Mouse (Mus musculus): ENCODE measurements around the gene Akain1. TPM values are rescaled to one million over a fixed set of nuclear protein-coding genes. Genes with fewer than 3 reads are reported as not detected.

Akain1 gene
- polyA plus RNA-seq, 1 experiment: not detected

GRCm38 (mm10) chr17:69475423-69475822 lies 36.3 kb downstream of the Akain1 start:
- DNase-seq (ENCODE audit: low read depth in 1 of 2, low spot score in 2 of 2): peak in 1 of 2 experiments; percentile 19
- Histone ChIP-seq H3K4me1 (ENCODE audit: control insufficient read depth, insufficient read depth, insufficient read length) (peaks cover 4% of the 10 kb centered on the region; the same call in 1 of the 2 replicates), H3K27ac (ENCODE audit: insufficient read depth, low read length) (no peak overlapping the region), H3K4me3 (ENCODE audit: extremely low read depth, insufficient read depth, insufficient read length) (peak overlapping the region; percentile 21; the same call in 1 of the 2 replicates), H3K27me3 (ENCODE audit: control insufficient read depth, insufficient read depth, low read length) (no peaks in the 10 kb centered on the region), H3K36me3 (ENCODE audit: control insufficient read depth, insufficient read depth, low read length) (no peaks in the 10 kb centered on the region)
- TF ChIP-seq POLR2A (IDR thresholded peaks at IDR 0.05; ENCODE audit: low read depth, low read length): no peak
- TF ChIP-seq CTCF (IDR thresholded peaks at IDR 0.05; ENCODE audit: extremely low read depth, insufficient read depth, insufficient read length, insufficient replicate concordance): peak; percentile 61
- WGBS: 3% methylated on average over 20 of the region's 20 CpGs

- no peak overlapping the region for H3K4me3 ChIP-seq (ENCODE audit: extremely low read depth, insufficient read depth, insufficient read length)
- no peak for TF ChIP-seq POLR2A (IDR thresholded peaks at IDR 0.05; ENCODE audit: low read depth, low read length)
- TF ChIP-seq CTCF (IDR thresholded peaks at IDR 0.05; ENCODE audit: extremely low read depth, insufficient read depth, insufficient read length, insufficient replicate concordance): no peak
- 50% methylated on average over 2 of the region's 2 CpGs for WGBS
- DNase-seq (ENCODE audit: low read depth in 1 of 2, low spot score in 2 of 2): no peak
- H3K36me3 ChIP-seq (ENCODE audit: control insufficient read depth, insufficient read depth, low read length): no peaks in the 10 kb centered on the region
- no peaks in the 10 kb centered on the region for H3K27me3 ChIP-seq (ENCODE audit: control insufficient read depth, insufficient read depth, low read length)
- peaks cover 4% of the 10 kb centered on the region; the same call in 1 of the 2 replicates for H3K4me1 ChIP-seq (ENCODE audit: control insufficient read depth, insufficient read depth, insufficient read length)
- H3K27ac ChIP-seq (ENCODE audit: insufficient read depth, low read length): no peak overlapping the region
These were observed 38.4 kb downstream of the Akain1 start for GRCm38 (mm10) chr17:69477526-69477925.

- peaks cover 4% of the 10 kb centered on the region; the same call in 1 of the 2 replicates for H3K4me1 ChIP-seq (ENCODE audit: control insufficient read depth, insufficient read depth, insufficient read length)
- TF ChIP-seq POLR2A (IDR thresholded peaks at IDR 0.05; ENCODE audit: low read depth, low read length) (no peak), CTCF (IDR thresholded peaks at IDR 0.05; ENCODE audit: extremely low read depth, insufficient read depth, insufficient read length, insufficient replicate concordance) (no peak)
- no peaks in the 10 kb centered on the region for H3K27me3 ChIP-seq (ENCODE audit: control insufficient read depth, insufficient read depth, low read length)
- no peak overlapping the region for H3K27ac ChIP-seq (ENCODE audit: insufficient read depth, low read length)
- no peak for DNase-seq (ENCODE audit: low read depth in 1 of 2, low spot score in 2 of 2)
- 84% methylated on average over 4 of the region's 4 CpGs for WGBS
- no peak overlapping the region for H3K4me3 ChIP-seq (ENCODE audit: extremely low read depth, insufficient read depth, insufficient read length)
- no peaks in the 10 kb centered on the region for H3K36me3 ChIP-seq (ENCODE audit: control insufficient read depth, insufficient read depth, low read length)
These were observed 40.1 kb downstream of the Akain1 start for GRCm38 (mm10) chr17:69479261-69479660.

GRCm38 (mm10) chr17:69487116-69487515 lies 48.0 kb downstream of the Akain1 start:
- no peak overlapping the region for H3K4me3 ChIP-seq (ENCODE audit: extremely low read depth, insufficient read depth, insufficient read length)

GRCm38 (mm10) chr17:69487884-69488283 lies 48.8 kb downstream of the Akain1 start:
- Histone ChIP-seq H3K36me3 (ENCODE audit: control insufficient read depth, insufficient read depth, low read length) (no peaks in the 10 kb centered on the region), H3K27me3 (ENCODE audit: control insufficient read depth, insufficient read depth, low read length) (no peaks in the 10 kb centered on the region), H3K4me1 (ENCODE audit: control insufficient read depth, insufficient read depth, insufficient read length) (no peaks in the 10 kb centered on the region), H3K4me3 (ENCODE audit: extremely low read depth, insufficient read depth, insufficient read length) (no peak overlapping the region), H3K27ac (ENCODE audit: insufficient read depth, low read length) (no peak overlapping the region)
- no peak for TF ChIP-seq CTCF (IDR thresholded peaks at IDR 0.05; ENCODE audit: extremely low read depth, insufficient read depth, insufficient read length, insufficient replicate concordance)
- TF ChIP-seq POLR2A (IDR thresholded peaks at IDR 0.05; ENCODE audit: low read depth, low read length): no peak
- no peak for DNase-seq (ENCODE audit: low read depth in 1 of 2, low spot score in 2 of 2)
- 89% methylated on average over 6 of the region's 6 CpGs for WGBS

More at GRCm38 (mm10) chr17:69487116-69487515, 48.0 kb downstream of the Akain1 start:
- Histone ChIP-seq H3K4me1 (ENCODE audit: control insufficient read depth, insufficient read depth, insufficient read length) (no peaks in the 10 kb centered on the region), H3K27ac (ENCODE audit: insufficient read depth, low read length) (no peak overlapping the region), H3K36me3 (ENCODE audit: control insufficient read depth, insufficient read depth, low read length) (no peaks in the 10 kb centered on the region), H3K27me3 (ENCODE audit: control insufficient read depth, insufficient read depth, low read length) (no peaks in the 10 kb centered on the region)
- 91% methylated on average over 12 of the region's 12 CpGs for WGBS
- no peak for TF ChIP-seq POLR2A (IDR thresholded peaks at IDR 0.05; ENCODE audit: low read depth, low read length)
- no peak for TF ChIP-seq CTCF (IDR thresholded peaks at IDR 0.05; ENCODE audit: extremely low read depth, insufficient read depth, insufficient read length, insufficient replicate concordance)
- DNase-seq (ENCODE audit: low read depth in 1 of 2, low spot score in 2 of 2): no peak

- TF ChIP-seq CTCF (IDR thresholded peaks at IDR 0.05; ENCODE audit: extremely low read depth, insufficient read depth, insufficient read length, insufficient replicate concordance) (no peak), POLR2A (IDR thresholded peaks at IDR 0.05; ENCODE audit: low read depth, low read length) (no peak)
- no peaks in the 10 kb centered on the region for H3K36me3 ChIP-seq (ENCODE audit: control insufficient read depth, insufficient read depth, low read length)
- no peak overlapping the region for H3K4me3 ChIP-seq (ENCODE audit: extremely low read depth, insufficient read depth, insufficient read length)
- H3K27ac ChIP-seq (ENCODE audit: insufficient read depth, low read length): no peak overlapping the region
- WGBS: 88% methylated on average over 5 of the region's 5 CpGs
- no peak for DNase-seq (ENCODE audit: low read depth in 1 of 2, low spot score in 2 of 2)
- no peaks in the 10 kb centered on the region for H3K27me3 ChIP-seq (ENCODE audit: control insufficient read depth, insufficient read depth, low read length)
- H3K4me1 ChIP-seq (ENCODE audit: control insufficient read depth, insufficient read depth, insufficient read length): no peaks in the 10 kb centered on the region
These were observed 49.7 kb downstream of the Akain1 start for GRCm38 (mm10) chr17:69488826-69489225.

- DNase-seq (ENCODE audit: low read depth in 1 of 2, low spot score in 2 of 2): no peak
- WGBS: 84% methylated on average over 6 of the region's 6 CpGs
- Histone ChIP-seq H3K27ac (ENCODE audit: insufficient read depth, low read length) (no peak overlapping the region), H3K4me1 (ENCODE audit: control insufficient read depth, insufficient read depth, insufficient read length) (no peaks in the 10 kb centered on the region), H3K36me3 (ENCODE audit: control insufficient read depth, insufficient read depth, low read length) (no peaks in the 10 kb centered on the region), H3K27me3 (ENCODE audit: control insufficient read depth, insufficient read depth, low read length) (no peaks in the 10 kb centered on the region), H3K4me3 (ENCODE audit: extremely low read depth, insufficient read depth, insufficient read length) (no peak overlapping the region)
- TF ChIP-seq POLR2A (IDR thresholded peaks at IDR 0.05; ENCODE audit: low read depth, low read length): no peak
- TF ChIP-seq CTCF (IDR thresholded peaks at IDR 0.05; ENCODE audit: extremely low read depth, insufficient read depth, insufficient read length, insufficient replicate concordance): no peak
These were observed 53.2 kb downstream of the Akain1 start for GRCm38 (mm10) chr17:69492368-69492767.

Data from spleen, adult 2 months (tissue).